Mouse (Mus musculus): ENCODE measurements around the gene Sox30. TPM values are rescaled to one million over a fixed set of nuclear protein-coding genes. Genes with fewer than 3 reads are reported as not detected.
A peak's percentile ranks its signal among the peaks of the same experiment; 100 is the strongest.

The Sox30 gene
- polyA plus RNA-seq, 1 experiment from 2014 or later = 0.12 TPM

GRCm38 (mm10) chr11:45959598-45959997 is 20.5 kb upstream of the Sox30 start:
- no peak for ATAC-seq (ENCODE audit: low FRiP score)
- no peak overlapping the region for H3K27ac ChIP-seq (replicated peaks)
- no peaks in the 10 kb centered on the region for H3K36me3 ChIP-seq
- H3K4me2 ChIP-seq = no peak overlapping the region
- no peak overlapping the region for H3K9ac ChIP-seq (replicated peaks)
- H3K9me3 ChIP-seq (replicated peaks) = no peaks in the 10 kb centered on the region
- peaks cover 3% of the 10 kb centered on the region; the same call in 1 of the 2 replicates for H3K4me1 ChIP-seq
- no peak overlapping the region for H3K4me3 ChIP-seq (replicated peaks)
- no peaks in the 10 kb centered on the region for H3K27me3 ChIP-seq (replicated peaks)
- 87% methylated on average over 3 of the region's 3 CpGs for WGBS

- Histone ChIP-seq H3K27ac (replicated peaks) (no peak overlapping the region), H3K4me1 (no peaks in the 10 kb centered on the region), H3K9ac (replicated peaks) (no peak overlapping the region), H3K9me3 (replicated peaks) (no peaks in the 10 kb centered on the region), H3K27me3 (replicated peaks) (no peaks in the 10 kb centered on the region), H3K4me2 (no peak overlapping the region), H3K36me3 (no peaks in the 10 kb centered on the region), H3K4me3 (replicated peaks) (no peak overlapping the region)
- WGBS = 90% methylated on average over 5 of the region's 5 CpGs
- ATAC-seq (ENCODE audit: low FRiP score) = no peak
These were observed 20.1 kb upstream of the Sox30 start for GRCm38 (mm10) chr11:45960003-45960402.

- H3K27ac ChIP-seq (replicated peaks) = no peak overlapping the region
- no peaks in the 10 kb centered on the region for H3K9me3 ChIP-seq (replicated peaks)
- H3K4me3 ChIP-seq (replicated peaks) = no peak overlapping the region
- H3K4me1 ChIP-seq = no peaks in the 10 kb centered on the region
- ATAC-seq (ENCODE audit: low FRiP score) = no peak
- H3K27me3 ChIP-seq (replicated peaks) = no peaks in the 10 kb centered on the region
- H3K4me2 ChIP-seq = no peak overlapping the region
- no peak overlapping the region for H3K9ac ChIP-seq (replicated peaks)
- WGBS = 85% methylated on average over 4 of the region's 4 CpGs
- no peaks in the 10 kb centered on the region for H3K36me3 ChIP-seq
These were observed 13.2 kb upstream of the Sox30 start for GRCm38 (mm10) chr11:45966896-45967295.

- WGBS = 86% methylated on average over 3 of the region's 3 CpGs
- Histone ChIP-seq H3K9ac (replicated peaks) (no peak overlapping the region), H3K27ac (replicated peaks) (no peak overlapping the region), H3K9me3 (replicated peaks) (no peaks in the 10 kb centered on the region), H3K36me3 (no peaks in the 10 kb centered on the region), H3K4me3 (replicated peaks) (no peak overlapping the region), H3K4me1 (no peaks in the 10 kb centered on the region), H3K27me3 (replicated peaks) (no peaks in the 10 kb centered on the region), H3K4me2 (no peak overlapping the region)
- no peak for ATAC-seq (ENCODE audit: low FRiP score)
These were observed 11.6 kb upstream of the Sox30 start for GRCm38 (mm10) chr11:45968466-45968865.

GRCm38 (mm10) chr11:45973635-45974034 is 6.5 kb upstream of the Sox30 start:
- Histone ChIP-seq H3K27ac (replicated peaks) (no peak overlapping the region), H3K4me2 (no peak overlapping the region), H3K4me1 (no peaks in the 10 kb centered on the region), H3K36me3 (no peaks in the 10 kb centered on the region), H3K9me3 (replicated peaks) (no peaks in the 10 kb centered on the region), H3K4me3 (replicated peaks) (no peak overlapping the region), H3K9ac (replicated peaks) (no peak overlapping the region), H3K27me3 (replicated peaks) (no peaks in the 10 kb centered on the region)
- ATAC-seq (ENCODE audit: low FRiP score) = no peak
- WGBS = 83% methylated on average over 5 of the region's 5 CpGs

GRCm38 (mm10) chr11:45974466-45974865 is 5.6 kb upstream of the Sox30 start:
- Histone ChIP-seq H3K4me3 (replicated peaks) (no peak overlapping the region), H3K36me3 (no peaks in the 10 kb centered on the region), H3K4me1 (no peaks in the 10 kb centered on the region), H3K27ac (replicated peaks) (no peak overlapping the region), H3K9ac (replicated peaks) (no peak overlapping the region), H3K27me3 (replicated peaks) (no peaks in the 10 kb centered on the region), H3K9me3 (replicated peaks) (0 out of 2 replicates have a peak, but pooled peaks cover under 1% of the 10 kb centered on the region), H3K4me2 (no peak overlapping the region)
- 91% methylated on average over 8 of the region's 8 CpGs for WGBS
- no peak for ATAC-seq (ENCODE audit: low FRiP score)

- H3K4me2 ChIP-seq = no peak overlapping the region
- 0 out of 2 replicates have a peak, but pooled peaks cover 5% of the 10 kb centered on the region for H3K9me3 ChIP-seq (replicated peaks)
- no peaks in the 10 kb centered on the region for H3K27me3 ChIP-seq (replicated peaks)
- no peak overlapping the region for H3K9ac ChIP-seq (replicated peaks)
- H3K4me3 ChIP-seq (replicated peaks) = no peak overlapping the region
- H3K27ac ChIP-seq (replicated peaks) = no peak overlapping the region
- H3K4me1 ChIP-seq = peaks cover 9% of the 10 kb centered on the region; the same call in 1 of the 2 replicates
- H3K36me3 ChIP-seq = no peaks in the 10 kb centered on the region
- ATAC-seq (ENCODE audit: low FRiP score) = no peak
- 80% methylated on average over 3 of the region's 3 CpGs for WGBS
These were observed 4.0 kb upstream of the Sox30 start for GRCm38 (mm10) chr11:45976061-45976460.

GRCm38 (mm10) chr11:45980893-45981253 is 763 bp downstream of the Sox30 start:
- 39% methylated on average over 17 of the region's 19 CpGs for WGBS

GRCm38 (mm10) chr11:45991604-45992003 is 11.5 kb downstream of the Sox30 start:
- Histone ChIP-seq H3K27ac (replicated peaks) (no peak overlapping the region), H3K9ac (replicated peaks) (no peak overlapping the region), H3K4me1 (peaks cover 4% of the 10 kb centered on the region; the same call in 1 of the 2 replicates), H3K4me3 (replicated peaks) (no peak overlapping the region), H3K27me3 (replicated peaks) (no peaks in the 10 kb centered on the region), H3K9me3 (replicated peaks) (no peaks in the 10 kb centered on the region), H3K4me2 (peak overlapping the region; percentile 51), H3K36me3 (no peaks in the 10 kb centered on the region)
- WGBS = 10% methylated on average over 16 of the region's 16 CpGs
- ATAC-seq (ENCODE audit: low FRiP score) = no peak

More at GRCm38 (mm10) chr11:45980893-45981253, 763 bp downstream of the Sox30 start:
- Histone ChIP-seq H3K4me1 (peaks cover 11% of the 10 kb centered on the region; the same call in 1 of the 2 replicates), H3K4me2 (peak overlapping the region; percentile 87), H3K9me3 (replicated peaks) (0 out of 2 replicates have a peak, but pooled peaks cover 5% of the 10 kb centered on the region), H3K4me3 (replicated peaks) (peak overlapping the region; percentile 61), H3K9ac (replicated peaks) (peak overlapping the region; percentile 74), H3K36me3 (no peaks in the 10 kb centered on the region), H3K27me3 (replicated peaks) (no peaks in the 10 kb centered on the region), H3K27ac (replicated peaks) (peak overlapping the region; percentile 76)
- ATAC-seq (ENCODE audit: low FRiP score) = no peak

GRCm38 (mm10) chr11:45992087-45992486 is 12.0 kb downstream of the Sox30 start:
- Histone ChIP-seq H3K9ac (replicated peaks) (no peak overlapping the region), H3K4me1 (peaks cover 4% of the 10 kb centered on the region; the same call in 1 of the 2 replicates), H3K27me3 (replicated peaks) (no peaks in the 10 kb centered on the region), H3K4me3 (replicated peaks) (no peak overlapping the region), H3K27ac (replicated peaks) (no peak overlapping the region), H3K9me3 (replicated peaks) (no peaks in the 10 kb centered on the region), H3K36me3 (no peaks in the 10 kb centered on the region), H3K4me2 (peak overlapping the region; percentile 51)
- WGBS = 57% methylated on average over 13 of the region's 13 CpGs
- ATAC-seq (ENCODE audit: low FRiP score) = no peak

- Histone ChIP-seq H3K4me1 (no peaks in the 10 kb centered on the region), H3K9me3 (replicated peaks) (no peaks in the 10 kb centered on the region), H3K27ac (replicated peaks) (no peak overlapping the region), H3K27me3 (replicated peaks) (no peaks in the 10 kb centered on the region), H3K4me2 (no peak overlapping the region), H3K4me3 (replicated peaks) (no peak overlapping the region), H3K36me3 (no peaks in the 10 kb centered on the region), H3K9ac (replicated peaks) (no peak overlapping the region)
- WGBS = 19% methylated on average over 6 of the region's 6 CpGs
- no peak; the same call in 1 of the 2 replicates for ATAC-seq (ENCODE audit: low FRiP score)
These were observed 36.0 kb downstream of the Sox30 start for GRCm38 (mm10) chr11:46016061-46016460.

GRCm38 (mm10) chr11:46020246-46020645 is 40.1 kb downstream of the Sox30 start:
- H3K4me2 ChIP-seq = no peak overlapping the region
- WGBS = 86% methylated on average over 1 of the region's 1 CpGs
- ATAC-seq (ENCODE audit: low FRiP score) = no peak

GRCm38 (mm10) chr11:46021850-46022249 is 41.7 kb downstream of the Sox30 start:
- no peak overlapping the region for H3K4me3 ChIP-seq (replicated peaks)
- no peak for ATAC-seq (ENCODE audit: low FRiP score)
- no peaks in the 10 kb centered on the region for H3K36me3 ChIP-seq
- no peaks in the 10 kb centered on the region for H3K27me3 ChIP-seq (replicated peaks)
- H3K4me2 ChIP-seq = no peak overlapping the region
- H3K27ac ChIP-seq (replicated peaks) = no peak overlapping the region
- H3K9ac ChIP-seq (replicated peaks) = no peak overlapping the region
- H3K9me3 ChIP-seq (replicated peaks) = no peaks in the 10 kb centered on the region
- H3K4me1 ChIP-seq = no peaks in the 10 kb centered on the region

More at GRCm38 (mm10) chr11:46020246-46020645, 40.1 kb downstream of the Sox30 start:
- Histone ChIP-seq H3K9ac (replicated peaks) (no peak overlapping the region), H3K27ac (replicated peaks) (no peak overlapping the region), H3K9me3 (replicated peaks) (no peaks in the 10 kb centered on the region), H3K4me1 (no peaks in the 10 kb centered on the region), H3K36me3 (no peaks in the 10 kb centered on the region), H3K4me3 (replicated peaks) (no peak overlapping the region), H3K27me3 (replicated peaks) (no peaks in the 10 kb centered on the region)

All from neural tube, embryonic 15.5 days (tissue).